Mouse (Mus musculus): ENCODE data around the gene Hspbap1. TPM values are rescaled to one million over a fixed set of nuclear protein-coding genes. Genes with fewer than 3 reads are reported as not detected.
A peak's percentile ranks its signal among the peaks of the same experiment; 100 is the strongest.

Gene Hspbap1
- total and polyA plus RNA-seq, 3 experiments = 2.1 to 2.6 (median 2.5) TPM

GRCm38 (mm10) chr16:35806973-35807662, 36.9 kb downstream of the Hspbap1 start:
- Histone ChIP-seq H3K27ac (no peak overlapping the region), H3K4me3 (no peak overlapping the region), H3K36me3 (ENCODE audit: control insufficient read depth, insufficient read depth, low read length) (no peaks in the 10 kb centered on the region; the same call in 1 of the 2 replicates), H3K79me2 (replicated peaks; ENCODE audit: control insufficient read depth, insufficient read depth, low read length) (no peaks in the 10 kb centered on the region), H3K27me3 (ENCODE audit: control insufficient read depth, insufficient read depth, low read length) (no peaks in the 10 kb centered on the region), H3K4me1 (ENCODE audit: control insufficient read depth, insufficient read depth, low read length) (no peaks in the 10 kb centered on the region; the same call in 1 of the 2 replicates), H3K9ac (ENCODE audit: low read depth, low read length) (no peak overlapping the region)
- WGBS = 75% methylated on average over 6 of the region's 6 CpGs
- no peak for DNase-seq
- TF ChIP-seq POLR2A (IDR thresholded peaks at IDR 0.05; ENCODE audit: insufficient read depth, low read depth, low read length) = no peak
- TF ChIP-seq EP300 (IDR thresholded peaks at IDR 0.05; ENCODE audit: insufficient read depth, low read depth, low read length) = no peak
- no peak for TF ChIP-seq CTCF (IDR thresholded peaks at IDR 0.05)
- intact Hi-C loops (cut with DNase I) = no loop called here

- Histone ChIP-seq H3K4me1 (ENCODE audit: control insufficient read depth, insufficient read depth, low read length) (no peaks in the 10 kb centered on the region; the same call in 1 of the 2 replicates), H3K36me3 (ENCODE audit: control insufficient read depth, insufficient read depth, low read length) (no peaks in the 10 kb centered on the region; the same call in 1 of the 2 replicates), H3K9ac (ENCODE audit: low read depth, low read length) (no peak overlapping the region), H3K27me3 (ENCODE audit: control insufficient read depth, insufficient read depth, low read length) (no peaks in the 10 kb centered on the region), H3K4me3 (no peak overlapping the region), H3K79me2 (replicated peaks; ENCODE audit: control insufficient read depth, insufficient read depth, low read length) (no peaks in the 10 kb centered on the region), H3K27ac (no peak overlapping the region)
- DNase-seq = no peak
- TF ChIP-seq EP300 (IDR thresholded peaks at IDR 0.05; ENCODE audit: insufficient read depth, low read depth, low read length) (no peak), POLR2A (IDR thresholded peaks at IDR 0.05; ENCODE audit: insufficient read depth, low read depth, low read length) (no peak), CTCF (IDR thresholded peaks at IDR 0.05) (no peak)
- WGBS = 84% methylated on average over 4 of the region's 4 CpGs
- intact Hi-C loops (cut with DNase I) = no loop called here
Measured at GRCm38 (mm10) chr16:35807663-35807992, 37.5 kb downstream of the Hspbap1 start.

- no peak for DNase-seq
Measured at GRCm38 (mm10) chr16:35808838-35809237, 38.7 kb downstream of the Hspbap1 start.

GRCm38 (mm10) chr16:35813119-35813518, 42.9 kb downstream of the Hspbap1 start:
- Histone ChIP-seq H3K36me3 (ENCODE audit: control insufficient read depth, insufficient read depth, low read length) (no peaks in the 10 kb centered on the region), H3K4me3 (no peak overlapping the region), H3K4me1 (ENCODE audit: control insufficient read depth, insufficient read depth, low read length) (no peaks in the 10 kb centered on the region; the same call in 1 of the 2 replicates), H3K27me3 (ENCODE audit: control insufficient read depth, insufficient read depth, low read length) (no peaks in the 10 kb centered on the region), H3K79me2 (replicated peaks; ENCODE audit: control insufficient read depth, insufficient read depth, low read length) (no peaks in the 10 kb centered on the region), H3K27ac (no peak overlapping the region), H3K9ac (ENCODE audit: low read depth, low read length) (no peak overlapping the region)
- no peak for TF ChIP-seq POLR2A (IDR thresholded peaks at IDR 0.05; ENCODE audit: insufficient read depth, low read depth, low read length)
- no peak for TF ChIP-seq EP300 (IDR thresholded peaks at IDR 0.05; ENCODE audit: insufficient read depth, low read depth, low read length)
- TF ChIP-seq CTCF (IDR thresholded peaks at IDR 0.05) = no peak
- no peak for DNase-seq
- 71% methylated on average over 3 of the region's 3 CpGs for WGBS
- intact Hi-C loops (cut with DNase I) = loop anchor here (10.0 kb wide), 1 partner anchor 268 kb away; the partner anchor contains the start of gene Sema5b

More at GRCm38 (mm10) chr16:35808838-35809237, 38.7 kb downstream of the Hspbap1 start:
- Histone ChIP-seq H3K4me1 (ENCODE audit: control insufficient read depth, insufficient read depth, low read length) (no peaks in the 10 kb centered on the region; the same call in 1 of the 2 replicates), H3K27me3 (ENCODE audit: control insufficient read depth, insufficient read depth, low read length) (no peaks in the 10 kb centered on the region), H3K36me3 (ENCODE audit: control insufficient read depth, insufficient read depth, low read length) (no peaks in the 10 kb centered on the region; the same call in 1 of the 2 replicates), H3K4me3 (no peak overlapping the region), H3K9ac (ENCODE audit: low read depth, low read length) (no peak overlapping the region), H3K79me2 (replicated peaks; ENCODE audit: control insufficient read depth, insufficient read depth, low read length) (no peaks in the 10 kb centered on the region), H3K27ac (no peak overlapping the region)
- WGBS = 100% methylated on average over 2 of the region's 2 CpGs
- TF ChIP-seq CTCF (IDR thresholded peaks at IDR 0.05) = no peak
- no peak for TF ChIP-seq EP300 (IDR thresholded peaks at IDR 0.05; ENCODE audit: insufficient read depth, low read depth, low read length)
- no peak for TF ChIP-seq POLR2A (IDR thresholded peaks at IDR 0.05; ENCODE audit: insufficient read depth, low read depth, low read length)
- intact Hi-C loops (cut with DNase I) = no loop called here

GRCm38 (mm10) chr16:35817255-35818089, 47.3 kb downstream of the Hspbap1 start:
- peak; percentile 80 to 86 for DNase-seq
- no peak overlapping the region for H3K9ac ChIP-seq (ENCODE audit: low read depth, low read length)
- H3K79me2 ChIP-seq (replicated peaks; ENCODE audit: control insufficient read depth, insufficient read depth, low read length) = no peaks in the 10 kb centered on the region
- TF ChIP-seq POLR2A (IDR thresholded peaks at IDR 0.05; ENCODE audit: insufficient read depth, low read depth, low read length) (no peak), EP300 (IDR thresholded peaks at IDR 0.05; ENCODE audit: insufficient read depth, low read depth, low read length) (peak; percentile 96), CTCF (IDR thresholded peaks at IDR 0.05) (peak; percentile 98; the same call in 1 of the 2 replicates)
- WGBS = 32% methylated on average over 13 of the region's 13 CpGs
- H3K27me3 ChIP-seq (ENCODE audit: control insufficient read depth, insufficient read depth, low read length) = no peaks in the 10 kb centered on the region
- intact Hi-C loops (cut with DNase I) = loop anchor here (1.0 to 10.0 kb wide), 3 partner anchors 83 to 498 kb away; partner anchors contain the start of gene Sema5b
- H3K27ac ChIP-seq = no peak overlapping the region
- no peaks in the 10 kb centered on the region; the same call in 1 of the 2 replicates for H3K4me1 ChIP-seq (ENCODE audit: control insufficient read depth, insufficient read depth, low read length)
- no peak overlapping the region for H3K4me3 ChIP-seq
- H3K36me3 ChIP-seq (ENCODE audit: control insufficient read depth, insufficient read depth, low read length) = no peaks in the 10 kb centered on the region

Measured in heart, adult 2 months (tissue).